Mouse (Mus musculus) small intestine, adult 2 months (tissue): ENCODE measurements around the gene Mfsd6.
"Not testable (repeated sequence)": the region's sequence is repeated elsewhere in the genome, so short reads cannot be mapped to it uniquely, and the experiment has no call there.

Experiments
- CTCF ChIP-seq: fragments of 200-500 bp; IDR thresholded peaks from 2 replicates; pipeline ENCODE4 v1.5.1; 2012; ENCODE audit warnings: low read depth, mild to moderate bottlenecking, control low read depth, inconsistent platforms, low read length, moderate library complexity, mixed read lengths; ENCODE audit not compliant: insufficient replicate concordance, insufficient read length; ENCODE audit errors: extremely low read depth
- POLR2A ChIP-seq: fragments of 200-500 bp; IDR thresholded peaks from 2 replicates; pipeline ENCODE4 v1.6.1; 2012; ENCODE audit warnings: low read depth, mild to moderate bottlenecking, control low read depth, inconsistent platforms, low read length, moderate library complexity

DNA sequence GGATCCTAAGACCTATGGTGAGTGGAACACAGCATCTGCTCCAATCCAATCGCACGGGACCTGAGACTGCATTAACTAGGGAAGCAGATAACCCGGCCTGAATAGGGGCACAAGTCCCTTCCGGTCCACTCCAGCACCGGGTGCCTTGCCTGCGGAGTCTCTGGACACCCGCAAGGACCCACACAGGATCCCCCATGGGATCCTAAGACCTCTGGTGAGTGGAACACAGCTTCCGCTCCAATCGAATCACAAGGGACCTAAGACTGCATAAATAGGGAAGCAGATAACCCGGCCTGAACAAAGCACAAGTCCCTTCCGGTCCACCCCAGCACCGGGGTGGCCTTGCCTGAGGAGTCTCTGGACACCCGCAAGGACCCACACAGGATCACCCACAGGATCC lies 32.8 kb downstream of the Mfsd6 start:
- TF ChIP-seq CTCF, POLR2A: not testable (repeated sequence)
